Mouse (Mus musculus): ENCODE measurements around the gene Akap6. TPM values are rescaled to one million over a fixed set of nuclear protein-coding genes. Genes with fewer than 3 reads are reported as not detected.

Akap6 gene
- total and polyA plus RNA-seq, 3 experiments = not detected

DNA sequence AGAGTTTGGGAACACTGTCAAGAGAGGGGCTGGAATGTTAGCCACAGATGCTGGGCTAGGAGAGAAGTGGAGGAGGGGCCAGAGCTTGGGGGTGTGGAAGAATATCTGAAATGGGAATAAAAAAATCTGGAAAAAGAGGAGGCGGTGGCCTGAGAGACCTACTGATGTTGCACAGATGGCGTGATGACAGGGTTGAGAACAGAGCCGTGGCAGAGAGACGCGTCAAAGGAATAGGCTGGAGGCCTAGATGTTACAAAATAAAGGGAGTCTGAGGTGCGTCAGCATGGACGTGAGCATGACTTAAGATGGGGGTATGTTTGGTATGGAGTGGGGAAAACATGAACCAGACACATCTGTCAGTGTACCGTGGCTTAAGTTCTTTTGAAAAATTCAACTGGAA lies 180.1 kb downstream of the Akap6 start:
- no peaks in the 10 kb centered on the region for H3K36me3 ChIP-seq (ENCODE audit: control insufficient read depth in 1 of 2, insufficient read depth in 2 of 2, low read length in 2 of 2)
- H3K27ac ChIP-seq (ENCODE audit: control insufficient read depth, low read depth, low read length) = no peak overlapping the region
- no peak overlapping the region for H3K9ac ChIP-seq (ENCODE audit: control insufficient read depth, low read depth, low read length, poor library complexity, severe bottlenecking)
- H3K27me3 ChIP-seq (ENCODE audit: control insufficient read depth in 1 of 2, insufficient read depth in 2 of 2, low read length in 2 of 2) = no peaks in the 10 kb centered on the region; a peak in 3 of 4 replicates
- no peaks in the 10 kb centered on the region for H3K79me2 ChIP-seq (ENCODE audit: control insufficient read depth, insufficient read depth, low read length, poor library complexity)
- no peak overlapping the region for H3K4me3 ChIP-seq (ENCODE audit: control insufficient read depth in 1 of 2, insufficient read depth in 1 of 2, low read depth in 2 of 2, low read length in 2 of 2)
- TF ChIP-seq TCF12 (IDR thresholded peaks at IDR 0.05; ENCODE audit: low read depth, low read length) (no peak), ETS1 (IDR thresholded peaks at IDR 0.05; ENCODE audit: low read depth, low read length) (no peak), MAZ (IDR thresholded peaks at IDR 0.05; ENCODE audit: low read depth, low read length) (no peak), JUND (IDR thresholded peaks at IDR 0.05; ENCODE audit: low read depth, low read length) (no peak), MXI1 (IDR thresholded peaks at IDR 0.05; ENCODE audit: low read depth, low read length) (no peak), CHD1 (IDR thresholded peaks at IDR 0.05; ENCODE audit: low read depth, low read length) (no peak), NRF1 (IDR thresholded peaks at IDR 0.05; ENCODE audit: insufficient read depth, low read depth, low read length, poor library complexity, severe bottlenecking) (no peak), CHD2 (IDR thresholded peaks at IDR 0.05; ENCODE audit: low read length) (no peak), KAT2A (conservative IDR thresholded peaks at IDR 0.05; ENCODE audit: low read depth, low read length) (no peak), SMC3 (IDR thresholded peaks at IDR 0.05; ENCODE audit: low read depth, low read length) (no peak), MAX (IDR thresholded peaks at IDR 0.05; ENCODE audit: low read length) (no peak), MEF2A (IDR thresholded peaks at IDR 0.05; ENCODE audit: extremely low read depth, insufficient replicate concordance, low read depth, low read length, poor library complexity, severe bottlenecking) (no peak)
- no peak for DNase-seq (ENCODE audit: low read depth, low spot score)
- H3K4me1 ChIP-seq (ENCODE audit: control insufficient read depth in 1 of 2, insufficient read depth in 2 of 2, low read length in 2 of 2) = no peaks in the 10 kb centered on the region
- no peaks in the 10 kb centered on the region for H3K9me3 ChIP-seq (replicated peaks; ENCODE audit: insufficient read depth, low read length)

DNA sequence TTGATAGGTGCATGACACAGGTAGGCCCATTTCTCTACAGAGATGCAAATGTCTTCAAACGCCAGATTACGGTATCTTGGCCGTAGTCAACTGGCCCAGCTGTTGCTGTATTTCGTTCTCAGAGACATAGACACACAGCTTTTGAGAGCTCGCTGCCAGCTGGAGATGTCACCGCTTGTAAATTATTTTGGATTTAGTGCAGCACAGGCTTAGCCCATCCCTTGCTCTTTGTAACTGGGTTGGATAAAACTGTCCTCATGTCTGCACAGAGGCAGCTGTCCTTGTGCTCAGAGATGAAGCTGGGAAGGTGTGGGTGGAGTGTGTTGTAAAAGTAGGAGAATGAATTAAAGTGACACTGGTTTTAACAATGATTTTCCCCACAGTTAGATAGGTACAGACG lies 193.3 kb downstream of the Akap6 start:
- no peak overlapping the region for H3K9ac ChIP-seq (ENCODE audit: control insufficient read depth, low read depth, low read length, poor library complexity, severe bottlenecking)
- H3K27me3 ChIP-seq (ENCODE audit: control insufficient read depth in 1 of 2, insufficient read depth in 2 of 2, low read length in 2 of 2) = no peaks in the 10 kb centered on the region
- TF ChIP-seq BHLHE40 (IDR thresholded peaks at IDR 0.05; ENCODE audit: borderline replicate concordance, low read depth, low read length) (no peak), KAT2A (conservative IDR thresholded peaks at IDR 0.05; ENCODE audit: low read depth, low read length) (no peak), POLR2AphosphoS2 (IDR thresholded peaks at IDR 0.05; ENCODE audit: low read length) (no peak), JUND (IDR thresholded peaks at IDR 0.05; ENCODE audit: low read depth, low read length) (no peak), USF1 (IDR thresholded peaks at IDR 0.05; ENCODE audit: low read depth, low read length) (no peak), CHD2 (IDR thresholded peaks at IDR 0.05; ENCODE audit: low read length) (no peak), GABPA (IDR thresholded peaks at IDR 0.05; ENCODE audit: low read depth, low read length) (no peak), TCF12 (IDR thresholded peaks at IDR 0.05; ENCODE audit: low read depth, low read length) (no peak), RAD21 (IDR thresholded peaks at IDR 0.05; ENCODE audit: low read depth, low read length) (no peak), ETS1 (IDR thresholded peaks at IDR 0.05; ENCODE audit: low read depth, low read length) (no peak), ELF1 (IDR thresholded peaks at IDR 0.05; ENCODE audit: low read depth, low read length) (no peak), SIN3A (IDR thresholded peaks at IDR 0.05; ENCODE audit: low read length) (no peak), GATA1 (IDR thresholded peaks at IDR 0.05; ENCODE audit: low read depth, low read length) (no peak), ZKSCAN1 (IDR thresholded peaks at IDR 0.05; ENCODE audit: low read depth, low read length) (no peak)
- H3K36me3 ChIP-seq (ENCODE audit: control insufficient read depth in 1 of 2, insufficient read depth in 2 of 2, low read length in 2 of 2) = no peaks in the 10 kb centered on the region
- no peak overlapping the region for H3K27ac ChIP-seq (ENCODE audit: control insufficient read depth, low read depth, low read length)
- H3K4me1 ChIP-seq (ENCODE audit: control insufficient read depth in 1 of 2, insufficient read depth in 2 of 2, low read length in 2 of 2) = no peaks in the 10 kb centered on the region
- H3K4me3 ChIP-seq (ENCODE audit: control insufficient read depth in 1 of 2, insufficient read depth in 1 of 2, low read depth in 2 of 2, low read length in 2 of 2) = no peak overlapping the region
- H3K79me2 ChIP-seq (ENCODE audit: control insufficient read depth, insufficient read depth, low read length, poor library complexity) = no peaks in the 10 kb centered on the region
- DNase-seq (ENCODE audit: low read depth, low spot score) = no peak
- H3K9me3 ChIP-seq (replicated peaks; ENCODE audit: insufficient read depth, low read length) = no peaks in the 10 kb centered on the region
